Mouse (Mus musculus) adrenal gland, postnatal 14 days (tissue): ENCODE results near the gene Pms2. TPM values are rescaled to one million over a fixed set of nuclear protein-coding genes. Genes with fewer than 3 reads are reported as not detected.
A peak's percentile ranks its signal among the peaks of the same experiment; 100 is the strongest.

Experiments used
- DNase-seq: peaks from one replicate; pipeline ENCODE4 v3.0.0; 2021; ENCODE audit warnings: mixed read lengths
- total RNA-seq: library from RNA; stranded (reverse); gene quantifications from 2 replicates; pipeline ENCODE4 v1.2.3, GENCODE M21; 2021

The Pms2 gene
- total RNA-seq, 1 experiment from 2014 or later, result 8.7 TPM

- peak; percentile 50 for DNase-seq
Measured at GRCm38 (mm10) chr5:143932831-143933230, 23.1 kb downstream of the Pms2 start, which contains the start of gene Rsph10b. Gene Rsph10b (plus strand): TSS chr5:143933035.

GRCm38 (mm10) chr5:143933414-143933813, 23.6 kb downstream of the Pms2 start:
- DNase-seq, result no peak

GRCm38 (mm10) chr5:143933875-143934274, 24.1 kb downstream of the Pms2 start:
- no peak for DNase-seq

- DNase-seq, result no peak
Measured at GRCm38 (mm10) chr5:143936156-143936555, 26.4 kb downstream of the Pms2 start.

- no peak for DNase-seq
Measured at GRCm38 (mm10) chr5:143941588-143941987, 31.8 kb downstream of the Pms2 start.

GRCm38 (mm10) chr5:143943231-143944125, 33.7 kb downstream of the Pms2 start:
- DNase-seq, result no peak

- DNase-seq, result no peak
Measured at GRCm38 (mm10) chr5:143948361-143948760, 38.6 kb downstream of the Pms2 start.

- DNase-seq, result peak; percentile 40
Measured at GRCm38 (mm10) chr5:143950016-143950415, 40.3 kb downstream of the Pms2 start.

- DNase-seq, result no peak
Measured at GRCm38 (mm10) chr5:143957101-143957500, 47.3 kb downstream of the Pms2 start.

GRCm38 (mm10) chr5:143959551-143959950, 49.8 kb downstream of the Pms2 start:
- no peak for DNase-seq

GRCm38 (mm10) chr5:143961176-143961575, 51.4 kb downstream of the Pms2 start:
- no peak for DNase-seq

GRCm38 (mm10) chr5:143965586-143966345, 56.0 kb downstream of the Pms2 start:
- DNase-seq, result peak; percentile 86

- DNase-seq, result no peak
Measured at GRCm38 (mm10) chr5:143966671-143967070, 56.9 kb downstream of the Pms2 start.

- no peak for DNase-seq
Measured at GRCm38 (mm10) chr5:143972628-143973027, 62.9 kb downstream of the Pms2 start.

GRCm38 (mm10) chr5:143974931-143975630, 65.3 kb downstream of the Pms2 start:
- DNase-seq, result peak; percentile 83

GRCm38 (mm10) chr5:143975631-143975933, 65.8 kb downstream of the Pms2 start:
- DNase-seq, result no peak

GRCm38 (mm10) chr5:143976232-143976631, 66.5 kb downstream of the Pms2 start:
- DNase-seq, result no peak

GRCm38 (mm10) chr5:143976726-143977431, 67.1 kb downstream of the Pms2 start:
- no peak for DNase-seq

GRCm38 (mm10) chr5:143980858-143981257, 71.1 kb downstream of the Pms2 start:
- no peak for DNase-seq

GRCm38 (mm10) chr5:143982361-143982760, 72.6 kb downstream of the Pms2 start:
- DNase-seq, result no peak
